Mouse (Mus musculus) heart, postnatal 25 days (tissue): ENCODE data around the gene Olfr74. TPM values are rescaled to one million over a fixed set of nuclear protein-coding genes. Genes with fewer than 3 reads are reported as not detected.
"Not testable (repeated sequence)": the region's sequence is repeated elsewhere in the genome, so short reads cannot be mapped to it uniquely, and the experiment has no call there.

Source experiments
- DNase-seq: peaks from one replicate; pipeline ENCODE4 v3.0.0; 2022; ENCODE audit warnings: low spot score
- intact Hi-C: fragments of 180-260 bp; cut with DNase I; formaldehyde crosslinking; loops from one replicate; pipeline ENCODE4 v1.15.1; 2025
- total RNA-seq, 2 experiments: library from RNA; stranded (reverse); gene quantifications; 2 replicates each; pipeline ENCODE4 v1.2.3; 2021

The Olfr74 gene
- not detected for total RNA-seq

- intact Hi-C loops, result no loop called here
- DNase-seq, result no peak
Measured at GRCm38 (mm10) chr2:87974563-87974962, at the start of gene Olfr74. Gene Olfr74, minus strand, starts transcription at chr2:87974663.

DNA sequence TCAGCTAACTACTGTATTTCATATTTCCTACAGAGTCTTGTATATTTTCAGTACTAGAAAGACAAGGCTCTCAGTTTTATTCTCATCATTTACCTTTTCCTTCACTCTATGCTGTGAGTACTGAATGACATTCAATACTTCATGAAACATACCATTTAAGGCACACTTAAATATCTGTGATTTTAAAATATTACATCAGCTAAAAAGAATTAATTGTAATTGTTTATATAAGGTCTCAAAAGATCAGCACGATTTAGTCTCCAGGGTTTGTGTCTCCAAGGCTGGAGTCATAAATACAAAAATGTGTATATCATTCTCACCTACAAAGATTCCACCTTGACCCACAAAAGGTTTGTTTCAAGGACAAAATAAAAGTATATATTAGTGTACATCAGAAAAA, 48.0 kb upstream of the Olfr74 start, which contains the start of gene Olfr1161:
Gene Olfr1161, plus strand, starts transcription at position 301 of the 400 bp plus-strand sequence.
- DNase-seq, intact Hi-C loops: not testable (repeated sequence)

DNA sequence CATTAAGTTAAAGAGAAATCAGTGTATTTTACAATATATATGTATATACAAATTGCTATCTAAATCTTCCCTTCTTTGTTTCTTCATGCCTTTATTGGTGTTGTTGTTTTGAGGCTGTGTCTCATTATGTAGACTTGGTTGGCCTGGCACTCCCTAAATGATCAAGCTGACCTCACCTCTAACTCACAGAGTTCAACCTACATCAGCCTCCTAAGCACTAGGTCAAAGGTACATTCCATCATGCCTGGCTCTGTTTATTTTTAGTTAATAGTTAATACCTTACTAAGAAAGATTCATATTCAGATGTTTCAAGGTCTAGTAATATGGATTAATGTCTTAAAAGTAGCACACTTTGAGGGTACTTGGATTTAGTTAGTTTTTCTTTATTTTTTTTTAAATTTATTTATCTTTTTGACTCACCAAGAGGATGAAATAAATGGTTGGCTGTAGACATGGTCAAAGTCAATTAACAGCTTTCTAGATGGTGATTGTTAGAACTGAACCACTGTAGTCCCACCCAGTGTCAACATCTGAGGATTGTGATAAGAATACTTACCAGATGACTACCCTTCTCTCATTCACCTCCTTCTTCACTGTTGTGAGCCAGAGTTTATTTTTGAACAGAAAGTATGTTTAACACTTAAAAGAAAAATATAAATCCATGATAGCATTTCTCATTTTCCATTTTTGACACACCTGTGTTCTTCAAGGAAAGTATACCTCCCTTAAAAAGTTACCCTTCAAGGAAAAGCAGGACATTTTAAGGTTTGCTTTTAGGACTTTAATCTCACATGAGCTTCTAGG, 33.3 kb upstream of the Olfr74 start, which contains the start of gene Olfr1160:
Gene Olfr1160, minus strand, starts transcription at position 754 of the 804 bp plus-strand sequence.
- no peak for DNase-seq
- intact Hi-C loops, result no loop called here

- no peak for DNase-seq
- intact Hi-C loops, result no loop called here
Measured at GRCm38 (mm10) chr2:87989813-87990212, 15.3 kb upstream of the Olfr74 start, which contains the start of gene Olfr1158. Gene Olfr1158, plus strand, starts transcription at chr2:87990113.

- no peak for DNase-seq
- intact Hi-C loops, result no loop called here
Measured at GRCm38 (mm10) chr2:87968199-87968598, 6.3 kb downstream of the Olfr74 start, which contains the start of gene Olfr1157. Gene Olfr1157, minus strand, starts transcription at chr2:87968299.

DNA sequence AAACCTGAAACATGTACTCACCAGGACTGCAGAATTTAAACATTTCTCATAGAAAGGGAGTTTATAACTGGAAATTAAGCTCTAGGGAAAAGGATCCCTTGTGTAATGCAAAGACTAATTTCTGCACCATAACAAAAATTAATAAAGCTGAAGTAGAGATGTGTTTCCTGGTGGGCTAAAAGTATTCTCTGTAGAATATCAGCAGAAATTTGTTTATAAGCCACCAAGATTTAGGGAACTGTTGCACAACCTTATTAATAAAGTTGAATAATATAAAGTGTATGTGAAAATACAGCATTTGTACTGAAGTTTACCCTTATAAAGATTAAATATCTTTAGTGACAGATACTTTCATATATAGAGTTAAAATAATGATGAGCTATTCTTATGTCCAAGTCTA, 21.5 kb downstream of the Olfr74 start, which contains the start of gene Olfr1156:
Gene Olfr1156, minus strand, starts transcription at position 101 of the 400 bp plus-strand sequence.
- intact Hi-C loops, result no loop called here
- DNase-seq, result no peak

GRCm38 (mm10) chr2:87945037-87945436, 29.4 kb downstream of the Olfr74 start, which contains the start of gene Olfr1155:
Gene Olfr1155, minus strand, starts transcription at chr2:87945137.
- intact Hi-C loops, result no loop called here
- no peak for DNase-seq

Other genes with a start within 250 kb of the Olfr74 start
- not detected for gene Olfr1138, start 234.7 kb downstream of the Olfr74 start, total RNA-seq
- gene Olfr1140, start 230.9 kb downstream of the Olfr74 start, total RNA-seq, result not detected
- gene Olfr1141, start 220.7 kb downstream of the Olfr74 start, total RNA-seq, result not detected
- not detected for gene Olfr152, start 195.2 kb downstream of the Olfr74 start, total RNA-seq
- gene Olfr1143, start 174.1 kb downstream of the Olfr74 start, total RNA-seq, result not detected
- gene Olfr1145, start 164.8 kb downstream of the Olfr74 start, total RNA-seq, result not detected
- not detected for gene Olfr1148, start 144.1 kb downstream of the Olfr74 start, total RNA-seq
- not detected for gene Olfr1150-ps1, start 130.7 kb downstream of the Olfr74 start, total RNA-seq
- not detected for gene Olfr1151, start 118.8 kb downstream of the Olfr74 start, total RNA-seq
- gene Olfr1152, start 108.2 kb downstream of the Olfr74 start, total RNA-seq, result not detected
- gene Olfr1153, start 79.7 kb downstream of the Olfr74 start, total RNA-seq, result not detected
- gene Olfr1154, start 69.5 kb downstream of the Olfr74 start, total RNA-seq, result not detected
- gene Olfr1155, start 29.5 kb downstream of the Olfr74 start, total RNA-seq, result not detected
- not detected for gene Olfr1156, start 21.6 kb downstream of the Olfr74 start, total RNA-seq
- not detected for gene Olfr1157, start 6.4 kb downstream of the Olfr74 start, total RNA-seq
- gene Olfr1158, start 15.4 kb upstream of the Olfr74 start, total RNA-seq, result not detected
- gene Olfr1160, start 33.6 kb upstream of the Olfr74 start, total RNA-seq, result not detected
- gene Olfr1161, start 48.1 kb upstream of the Olfr74 start, total RNA-seq, result not detected
- gene Olfr73, start 63.0 kb upstream of the Olfr74 start, total RNA-seq, result not detected
- not detected for gene Olfr1162, start 76.5 kb upstream of the Olfr74 start, total RNA-seq
- not detected for gene Olfr1163, start 97.2 kb upstream of the Olfr74 start, total RNA-seq
- gene Olfr1164, start 119.3 kb upstream of the Olfr74 start, total RNA-seq, result not detected
- gene Olfr1166, start 153.6 kb upstream of the Olfr74 start, total RNA-seq, result not detected
- gene Olfr1167, start 180.5 kb upstream of the Olfr74 start, total RNA-seq, result not detected
- not detected for gene Olfr1168, start 207.2 kb upstream of the Olfr74 start, total RNA-seq